Mouse (Mus musculus): Measurements from ENCODE around the gene Tax1bp1.

- TF ChIP-seq EP300 (IDR thresholded peaks at IDR 0.05) (no peak), CTCF (IDR thresholded peaks at IDR 0.05) (no peak)
These were observed 77.3 kb downstream of the Tax1bp1 start for GRCm38 (mm10) chr6:52790781-52791180.
